Mouse (Mus musculus): ENCODE measurements around the gene Parp14. TPM values are rescaled to one million over a fixed set of nuclear protein-coding genes. Genes with fewer than 3 reads are reported as not detected.

Gene Parp14
- total RNA-seq, 4 experiments from 2014 or later = 1.7 to 2.5 (median 2.3) TPM

DNA sequence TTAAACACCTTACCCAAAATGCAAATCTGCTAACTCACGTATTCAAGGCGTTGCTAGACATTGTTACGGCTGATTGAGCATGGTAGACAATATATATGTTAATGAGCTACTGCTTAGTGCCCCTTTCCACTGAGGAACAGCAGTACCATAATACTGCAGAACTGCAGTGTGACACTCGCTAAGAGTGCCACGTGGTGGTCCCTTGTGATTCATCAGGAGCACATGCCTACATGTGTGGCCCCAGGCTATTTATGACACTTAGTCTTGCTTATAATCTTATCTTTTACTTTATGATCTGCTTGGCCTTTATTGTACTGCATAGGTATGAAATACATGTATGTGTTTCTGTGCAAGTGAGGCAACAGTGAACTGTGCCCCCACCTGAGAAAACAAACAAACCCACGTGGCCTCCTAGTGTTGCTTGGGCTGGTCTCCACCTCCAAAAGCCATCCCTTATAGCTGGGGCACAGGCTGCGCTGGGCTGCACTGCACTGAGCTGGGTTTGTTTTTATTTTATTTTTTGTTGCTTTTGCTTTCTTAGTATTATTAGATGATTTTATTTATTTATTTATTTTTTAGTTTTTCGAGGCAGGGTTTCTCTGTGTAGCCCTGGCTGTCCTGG is 83.7 kb downstream of the Parp14 start:
- DNase-seq (ENCODE audit: low spot score in 2 of 2) = no peak

GRCm38 (mm10) chr16:35787163-35787562 is 84.2 kb downstream of the Parp14 start:
- no peak for DNase-seq (ENCODE audit: low spot score in 2 of 2)

- no peak for DNase-seq (ENCODE audit: low spot score in 2 of 2)
These were observed 87.1 kb downstream of the Parp14 start for GRCm38 (mm10) chr16:35784134-35784725.

DNA sequence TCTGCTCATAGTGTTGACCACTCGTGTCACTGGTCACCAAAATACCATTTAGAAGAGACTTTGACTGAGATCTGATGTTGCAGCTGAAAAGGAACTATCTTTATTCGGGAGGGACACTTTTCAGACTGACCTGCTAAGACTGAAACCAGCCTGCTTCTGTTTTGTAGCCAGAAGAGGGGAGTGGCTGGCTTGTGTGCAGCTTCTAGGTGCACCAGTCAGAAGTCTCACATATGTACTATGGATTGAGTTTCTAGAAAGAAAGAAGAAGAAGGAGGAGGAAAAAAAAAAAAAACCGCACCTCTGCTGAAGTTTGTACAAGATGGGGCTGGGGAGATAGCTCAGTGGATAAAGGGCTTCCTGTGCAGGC is 88.2 kb downstream of the Parp14 start:
- no peak for DNase-seq (ENCODE audit: low spot score in 2 of 2)

Other genes starting within 250 kb of the Parp14 start
- gene Dirc2, start 102.2 kb downstream of the Parp14 start, total RNA-seq (2022) = 10 to 100 TPM; 64.0 to 70.1 (median 66.4) TPM
- gene Hspbap1, start 101.2 kb downstream of the Parp14 start, total RNA-seq (2022) = 1 to 10 TPM; 2.8 to 4.2 (median 3.7) TPM
- gene Parp9, start 66.9 kb upstream of the Parp14 start, total RNA-seq (2022) = 1 to 10 TPM; 2.6 to 4.1 (median 3.3) TPM
- 1 to 10 TPM; 3.2 to 4.3 (median 4.1) TPM for gene Dtx3l, start 67.6 kb upstream of the Parp14 start, total RNA-seq (2022)
- 100 to 1,000 TPM; 164 to 190 (median 172) TPM for gene Kpna1, start 107.2 kb upstream of the Parp14 start, total RNA-seq (2022)
- gene Wdr5b, start 169.6 kb upstream of the Parp14 start, total RNA-seq (2022) = 1 to 10 TPM; 2.3 to 3.0 (median 2.5) TPM
- gene Fam162a, start 200.1 kb upstream of the Parp14 start, total RNA-seq (2022) = 100 to 1,000 TPM; 112 to 134 (median 121) TPM
- 10 to 100 TPM; 15.3 to 33.5 (median 22.2) TPM for gene Ccdc58, start 200.1 kb upstream of the Parp14 start, total RNA-seq (2022)

Measured in gastrocnemius, adult 8-10 months (tissue).